ENCODE assay signal across 8 mouse cellular contexts in genomic region chr5:111329782-111330416, GRCm38 (mm10). TPM values are rescaled to one million over a fixed set of nuclear protein-coding genes. Genes with fewer than 3 reads are reported as not detected.
DNase-seq lines count a peak whose midpoint lies in the region; ATAC-seq lines count a peak whose summit lies in the region.

No protein-coding gene starts in this region.

- H3K4me2 ChIP-seq in neural tube, embryonic 11.5 days (ENCODE audit: low read depth): peak overlapping the region; percentile 61
- H3K4me2 ChIP-seq in forebrain, embryonic 13.5 days: peak overlapping the region; percentile 85
- H3K4me2 ChIP-seq in neural tube, embryonic 14.5 days (ENCODE audit: low read depth, low read length): peak overlapping the region; percentile 67

- peak overlapping the region; percentile 82 for H3K9ac ChIP-seq in neural tube, embryonic 11.5 days (ENCODE audit: low read length)
- peak overlapping the region; percentile 94 for H3K9ac ChIP-seq in forebrain, embryonic 13.5 days
- H3K9ac ChIP-seq in neural tube, embryonic 14.5 days (replicated peaks; ENCODE audit: low read depth, low read length): peak overlapping the region; percentile 96

- DNase-seq in neural tube, embryonic 11.5 days (ENCODE audit: low spot score): no peak
- DNase-seq in neural tube, embryonic 10.5 days (ENCODE audit: extremely low spot score, low spot score): no peak
- DNase-seq in kidney, postnatal 14 days: peak; percentile 10
- DNase-seq in MN1 (ENCODE audit: low spot score): no peak
- DNase-seq in adrenal gland, adult 8-10 months: no peak
- no peak for DNase-seq in natural killer cell, adult 2 months (ENCODE audit: low spot score in 2 of 2)

- H3K4me1 ChIP-seq in neural tube, embryonic 11.5 days (ENCODE audit: control insufficient read depth, insufficient read depth, low read length): peaks cover 3% of the 10 kb centered on the region; the same call in 1 of the 2 replicates
- H3K4me1 ChIP-seq in forebrain, embryonic 13.5 days: peaks cover 23% of the 10 kb centered on the region
- H3K4me1 ChIP-seq in neural tube, embryonic 14.5 days (ENCODE audit: control insufficient read depth, insufficient read depth, low read length): peaks cover 8% of the 10 kb centered on the region

- H3K4me3 ChIP-seq in neural tube, embryonic 11.5 days (ENCODE audit: low read depth, low read length): peak overlapping the region; percentile 86
- H3K4me3 ChIP-seq in forebrain, embryonic 13.5 days: peak overlapping the region; percentile 88
- H3K4me3 ChIP-seq in neural tube, embryonic 14.5 days (ENCODE audit: low read depth, low read length): peak overlapping the region; percentile 94

- H3K36me3 ChIP-seq in neural tube, embryonic 11.5 days (ENCODE audit: control insufficient read depth, insufficient read depth, low read length): no peaks in the 10 kb centered on the region
- peaks cover 16% of the 10 kb centered on the region for H3K36me3 ChIP-seq in forebrain, embryonic 13.5 days (ENCODE audit: poor library complexity, severe bottlenecking)
- H3K36me3 ChIP-seq in neural tube, embryonic 14.5 days (ENCODE audit: control insufficient read depth, insufficient read depth, low read length): no peaks in the 10 kb centered on the region

- H3K27me3 ChIP-seq in neural tube, embryonic 11.5 days (ENCODE audit: control insufficient read depth, insufficient read depth, low read length): no peaks in the 10 kb centered on the region
- H3K27me3 ChIP-seq in forebrain, embryonic 13.5 days: no peaks in the 10 kb centered on the region
- no peaks in the 10 kb centered on the region; the same call in 1 of the 2 replicates for H3K27me3 ChIP-seq in neural tube, embryonic 14.5 days (ENCODE audit: control insufficient read depth, insufficient read depth, low read length)

- no peaks in the 10 kb centered on the region for H3K9me3 ChIP-seq in neural tube, embryonic 11.5 days (ENCODE audit: control insufficient read depth, low read length)
- H3K9me3 ChIP-seq in forebrain, embryonic 13.5 days (replicated peaks): no peaks in the 10 kb centered on the region; the same call in 1 of the 2 replicates
- H3K9me3 ChIP-seq in neural tube, embryonic 14.5 days (ENCODE audit: control insufficient read depth, low read length): no peaks in the 10 kb centered on the region

- H3K27ac ChIP-seq in neural tube, embryonic 11.5 days (ENCODE audit: low read depth, low read length): peak overlapping the region; percentile 47; the same call in 1 of the 2 replicates
- peak overlapping the region; percentile 75 for H3K27ac ChIP-seq in forebrain, embryonic 13.5 days
- peak overlapping the region; percentile 85 for H3K27ac ChIP-seq in neural tube, embryonic 14.5 days (ENCODE audit: low read depth, low read length)

- ATAC-seq in neural tube, embryonic 11.5 days (ENCODE audit: insufficient read depth, low FRiP score, low TSS enrichment): peak; percentile 48
- no peak; the same call in 1 of the 2 replicates for ATAC-seq in forebrain, embryonic 13.5 days
- ATAC-seq in neural tube, embryonic 14.5 days (ENCODE audit: low read depth): peak; percentile 41; the same call in 1 of the 2 replicates

- 32% methylated on average over 10 of the region's 10 CpGs for WGBS in neural tube, embryonic 11.5 days
- 23% methylated on average over 10 of the region's 10 CpGs for WGBS in forebrain, embryonic 13.5 days
- 26% methylated on average over 10 of the region's 10 CpGs for WGBS in neural tube, embryonic 14.5 days

RNA-seq across cellular contexts. Expression of gene Pitpnb, which starts 0.7 kb away (rescaled TPM):
- polyA plus RNA-seq in neural tube, embryonic 11.5 days (2014; fragmentation: Nextera tagmentation; extraction: Ambion mirVana): 131 and 134 TPM in 2 replicates
- 103 and 112 TPM in 2 replicates for polyA plus RNA-seq in forebrain, embryonic 13.5 days (2015; fragmentation: Nextera tagmentation; extraction: Ambion mirVana)
- polyA plus RNA-seq in neural tube, embryonic 14.5 days (2014; fragmentation: Nextera tagmentation; extraction: Ambion mirVana): 109 and 113 TPM in 2 replicates
- total RNA-seq in adrenal gland, adult 8-10 months (2022): 10 to 100 TPM; 71.1 to 88.0 (median 80.4) TPM
